Comparison of ENCODE assay signal across 27 mouse cellular contexts in genomic region chr3:147030266-147030880, GRCm38 (mm10).
DNase-seq lines count a peak whose midpoint lies in the region; ATAC-seq and TF ChIP-seq lines count a peak whose summit lies in the region.
"Had no signal": no experiment of that assay in that cellular context is flagged by ENCODE, and none has a peak within 500 bp of the region (broad histone marks: within the 10 kb centered on the region; RNA-seq: fewer than 3 reads in every experiment).

No protein-coding gene starts in this region.

- no peak overlapping the region for H3K4me3 ChIP-seq in kidney, embryonic 15.5 days (replicated peaks)
- peak overlapping the region; percentile 46 for H3K4me3 ChIP-seq in testis, adult 2 months (ENCODE audit: control insufficient read depth, low read depth, low read length)
- H3K4me3 ChIP-seq: erythroblast, embryonic 14.5 days; hindbrain, embryonic 13.5 days; layer of hippocampus, adult 2 months; limb, embryonic 13.5 days; lung, embryonic 15.5 days; midbrain, embryonic 13.5 days; neural tube, embryonic 15.5 days; stomach, embryonic 15.5 days had no signal

- H3K4me2 ChIP-seq in kidney, embryonic 15.5 days: peak overlapping the region; percentile 40
- H3K4me2 ChIP-seq: hindbrain, embryonic 13.5 days; limb, embryonic 13.5 days; liver, embryonic 11.5 days; lung, embryonic 15.5 days; midbrain, embryonic 13.5 days; neural tube, embryonic 15.5 days; stomach, embryonic 15.5 days had no signal

- no peak overlapping the region for H3K9ac ChIP-seq in kidney, embryonic 15.5 days
- H3K9ac ChIP-seq: hindbrain, embryonic 13.5 days; limb, embryonic 13.5 days; lung, embryonic 15.5 days; midbrain, embryonic 13.5 days; neural tube, embryonic 15.5 days; stomach, embryonic 15.5 days had no signal

- TF ChIP-seq CTCF in testis, adult 2 months (IDR thresholded peaks at IDR 0.05; ENCODE audit: control insufficient read depth, insufficient read depth, insufficient replicate concordance, low read depth, low read length): no peak

- 15% methylated on average over 11 of the region's 11 CpGs for WGBS in kidney, embryonic 15.5 days

- H3K27ac ChIP-seq in kidney, embryonic 15.5 days: peak overlapping the region; percentile 56
- no peak overlapping the region for H3K27ac ChIP-seq in testis, adult 2 months (ENCODE audit: control insufficient read depth, insufficient read depth, low read depth, low read length)
- H3K27ac ChIP-seq: hindbrain, embryonic 13.5 days; layer of hippocampus, adult 2 months; limb, embryonic 13.5 days; lung, embryonic 15.5 days; midbrain, embryonic 13.5 days; neural tube, embryonic 15.5 days; stomach, embryonic 15.5 days had no signal

- DNase-seq in embryo, embryonic 11 days: peak; percentile 9
- no peak for DNase-seq in embryo, embryonic 10 days (ENCODE audit: low spot score)
- DNase-seq in kidney, postnatal 10 days: no peak
- no peak for DNase-seq in testis, postnatal 14 days (ENCODE audit: low spot score)
- no peak for DNase-seq in layer of hippocampus, postnatal 14 days (ENCODE audit: low spot score in 2 of 2)
- DNase-seq: adrenal gland, postnatal 10 days; cerebellum, adult 8-10 months; cerebellum, postnatal 25 days; heart, postnatal 14 days; kidney, postnatal 14 days; right cerebral cortex, postnatal 25 days; thymus, adult 18-20 months; thymus, postnatal 25 days had no signal

- no peaks in the 10 kb centered on the region for H3K9me3 ChIP-seq in kidney, embryonic 15.5 days (replicated peaks)
- H3K9me3 ChIP-seq: hindbrain, embryonic 13.5 days; limb, embryonic 13.5 days; lung, embryonic 15.5 days; midbrain, embryonic 13.5 days; neural tube, embryonic 15.5 days; stomach, embryonic 15.5 days had no signal

- no peaks in the 10 kb centered on the region for H3K27me3 ChIP-seq in kidney, embryonic 15.5 days
- no peaks in the 10 kb centered on the region for H3K27me3 ChIP-seq in testis, adult 2 months (ENCODE audit: control insufficient read depth, insufficient read depth, low read length)
- H3K27me3 ChIP-seq: hindbrain, embryonic 13.5 days; limb, embryonic 13.5 days; lung, embryonic 15.5 days; midbrain, embryonic 13.5 days; neural tube, embryonic 15.5 days; stomach, embryonic 15.5 days had no signal

- H3K4me1 ChIP-seq in kidney, embryonic 15.5 days: peaks cover 10% of the 10 kb centered on the region
- H3K4me1 ChIP-seq in testis, adult 2 months (ENCODE audit: control insufficient read depth, insufficient read depth, low read length): no peaks in the 10 kb centered on the region
- H3K4me1 ChIP-seq: limb, embryonic 13.5 days; midbrain, embryonic 13.5 days; neural tube, embryonic 15.5 days; stomach, embryonic 15.5 days had no signal

- no peaks in the 10 kb centered on the region for H3K36me3 ChIP-seq in kidney, embryonic 15.5 days
- H3K36me3 ChIP-seq in testis, adult 2 months (ENCODE audit: control insufficient read depth, insufficient read depth, low read length): no peaks in the 10 kb centered on the region
- H3K36me3 ChIP-seq: hindbrain, embryonic 13.5 days; limb, embryonic 13.5 days; lung, embryonic 15.5 days; midbrain, embryonic 13.5 days; neural tube, embryonic 15.5 days; stomach, embryonic 15.5 days had no signal

- no peak for TF ChIP-seq POLR2A in testis, adult 2 months (IDR thresholded peaks at IDR 0.05; ENCODE audit: control insufficient read depth, low read depth, low read length)

- peak; percentile 83 for ATAC-seq in kidney, embryonic 15.5 days (replicated peaks; ENCODE audit: low FRiP score)
- ATAC-seq in granulocyte monocyte progenitor cell, adult 5-6 weeks (replicated peaks; ENCODE audit: poor library complexity, severe bottlenecking): no peak
- ATAC-seq: forebrain, embryonic 16.5 days; intestine, postnatal 0 days; midbrain, embryonic 13.5 days had no signal
